Mouse (Mus musculus) embryonic facial prominence, embryonic 13.5 days (tissue): ENCODE measurements at regions not wholly inside any gene's neighbourhood (a gene's known extent, or its start where the extent isn't known, plus 50 kb on each side); places are given as distances from the start of the nearest gene placed in this dataset.
A peak's percentile ranks its signal among the peaks of the same experiment; 100 is the strongest.
"Not testable (repeated sequence)": the region's sequence is repeated elsewhere in the genome, so short reads cannot be mapped to it uniquely, and the experiment has no call there.

Experiments used
- ATAC-seq: fragments of 200-750 bp; cut with Nextera tagmentation; 2 replicates; pipeline ENCODE4 v1.8.0; 2017; ENCODE audit warnings: low read depth; ENCODE audit not compliant: insufficient number of reproducible peaks, insufficient read depth, low FRiP score, low TSS enrichment
- H3K27ac ChIP-seq: fragments of 300-500 bp; sonication (generic); 2 replicates; pipeline ENCODE4 v1.5.1; 2015; ENCODE audit warnings: moderate library complexity, mild to moderate bottlenecking, inconsistent platforms
- H3K27me3 ChIP-seq: fragments of 300-500 bp; sonication (generic); 2 replicates; pipeline ENCODE4 v1.6.1; 2015; ENCODE audit warnings: mild to moderate bottlenecking, inconsistent platforms
- H3K36me3 ChIP-seq: fragments of 300-500 bp; sonication (generic); 2 replicates; pipeline ENCODE4 v1.6.1; 2015; ENCODE audit warnings: mild to moderate bottlenecking, inconsistent platforms
- H3K4me1 ChIP-seq: fragments of 300-500 bp; sonication (generic); 2 replicates; pipeline ENCODE4 v1.6.1; 2015; ENCODE audit warnings: inconsistent platforms
- H3K4me2 ChIP-seq: fragments of 300-500 bp; sonication (generic); 2 replicates; pipeline ENCODE4 v1.6.1; 2015; ENCODE audit warnings: moderate library complexity, mild to moderate bottlenecking, inconsistent platforms
- H3K4me3 ChIP-seq: fragments of 300-500 bp; sonication (generic); 2 replicates; pipeline ENCODE4 v1.5.1; 2015; ENCODE audit warnings: mild to moderate bottlenecking, inconsistent platforms
- H3K9ac ChIP-seq: fragments of 300-500 bp; sonication (generic); 2 replicates; pipeline ENCODE4 v1.6.1; 2015; ENCODE audit warnings: mild to moderate bottlenecking, inconsistent platforms
- H3K9me3 ChIP-seq: fragments of 300-500 bp; sonication (generic); 2 replicates; pipeline ENCODE4 v1.6.1; 2016; ENCODE audit warnings: inconsistent platforms
- WGBS: fragments of 180-500 bp; shearing (Covaris S2); methylation state at CpG from one replicate; pipeline ENCODE4 v1.1.7; 2015; ENCODE audit warnings: mixed read lengths; 5-methylcytosine and 5-hydroxymethylcytosine counted together

GRCm38 (mm10) chr1:13042326-13042725, 1628.4 kb downstream of the A830018L16Rik start:
- ATAC-seq, result no peak
- Histone ChIP-seq H3K4me2 (no peak overlapping the region), H3K36me3 (no peaks in the 10 kb centered on the region), H3K4me1 (no peaks in the 10 kb centered on the region), H3K4me3 (no peak overlapping the region), H3K27ac (no peak overlapping the region), H3K27me3 (no peaks in the 10 kb centered on the region), H3K9me3 (no peaks in the 10 kb centered on the region), H3K9ac (no peak overlapping the region)

GRCm38 (mm10) chr1:13050140-13050775, 1636.4 kb downstream of the A830018L16Rik start:
- WGBS, result 19% methylated on average over 17 of the region's 17 CpGs
- Histone ChIP-seq H3K4me2 (peak overlapping the region; percentile 50), H3K27me3 (peaks cover 16% of the 10 kb centered on the region), H3K27ac (no peak overlapping the region), H3K4me1 (no peaks in the 10 kb centered on the region), H3K9me3 (no peaks in the 10 kb centered on the region), H3K9ac (no peak overlapping the region), H3K36me3 (no peaks in the 10 kb centered on the region), H3K4me3 (peak overlapping the region; percentile 19)
- no peak for ATAC-seq

DNA sequence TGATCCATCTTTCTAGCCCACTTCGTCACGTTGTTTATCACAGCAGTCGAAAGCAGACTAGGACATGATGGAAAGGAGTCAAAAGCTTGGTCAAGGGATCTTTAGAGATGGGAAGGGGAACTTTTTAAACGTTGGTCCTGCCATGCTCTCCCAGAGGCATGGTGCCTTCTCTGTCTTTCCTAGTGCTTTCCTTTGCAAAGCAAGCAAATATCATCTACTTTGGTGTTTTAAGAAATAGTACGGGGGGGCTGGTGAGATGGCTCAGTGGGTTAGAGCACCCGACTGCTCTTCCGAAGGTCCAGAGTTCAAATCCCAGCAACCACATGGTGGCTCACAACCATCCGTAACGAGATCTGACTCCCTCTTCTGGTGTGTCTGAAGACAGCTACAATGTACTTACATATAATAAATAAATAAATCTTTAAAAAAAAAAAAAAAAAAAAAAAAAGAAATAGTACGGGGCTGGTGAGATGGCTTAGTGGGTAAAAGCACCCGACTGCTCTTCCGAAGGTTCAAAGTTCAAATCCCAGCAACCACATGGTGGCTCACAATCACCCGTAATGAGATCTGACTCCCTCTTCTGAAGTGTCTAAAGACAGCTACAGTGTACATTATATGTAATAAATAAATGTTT, 1637.6 kb downstream of the A830018L16Rik start:
- H3K27me3 ChIP-seq, result peaks cover 16% of the 10 kb centered on the region
- H3K4me3 ChIP-seq, H3K9ac ChIP-seq, ATAC-seq, H3K4me1 ChIP-seq, H3K36me3 ChIP-seq, H3K27ac ChIP-seq, H3K4me2 ChIP-seq, H3K9me3 ChIP-seq: not testable (repeated sequence)
- 74% methylated on average over 13 of the region's 13 CpGs for WGBS

DNA sequence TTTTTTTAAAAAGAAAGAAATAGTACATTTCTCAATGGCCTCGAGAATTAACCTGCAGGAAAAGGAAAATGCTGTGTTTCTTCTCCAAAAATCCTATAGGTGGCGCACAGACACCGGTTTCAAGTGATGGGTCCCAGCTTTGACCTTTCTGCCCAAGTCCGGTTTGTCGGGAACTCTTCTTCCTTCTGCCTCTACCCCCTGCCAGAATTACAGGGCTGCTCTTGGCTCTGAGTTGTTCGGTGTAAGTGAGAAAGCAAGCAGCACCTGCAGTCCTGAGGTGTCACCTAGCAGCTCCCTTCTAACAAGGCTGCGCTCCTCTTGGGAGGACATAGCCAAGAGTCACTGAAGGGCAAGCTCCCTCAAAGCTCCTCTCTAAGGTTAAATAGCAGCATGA, 1638.2 kb downstream of the A830018L16Rik start:
- Histone ChIP-seq H3K9ac (no peak overlapping the region), H3K4me1 (no peaks in the 10 kb centered on the region), H3K9me3 (no peaks in the 10 kb centered on the region), H3K4me3 (no peak overlapping the region), H3K27me3 (peaks cover 16% of the 10 kb centered on the region), H3K36me3 (no peaks in the 10 kb centered on the region), H3K27ac (no peak overlapping the region), H3K4me2 (peak overlapping the region; percentile 37)
- WGBS, result 12% methylated on average over 7 of the region's 7 CpGs
- no peak for ATAC-seq

GRCm38 (mm10) chr1:13057741-13058140, 1643.8 kb downstream of the A830018L16Rik start:
- Histone ChIP-seq H3K27ac (no peak overlapping the region), H3K9ac (no peak overlapping the region), H3K4me2 (peak overlapping the region; percentile 40), H3K36me3 (no peaks in the 10 kb centered on the region), H3K4me1 (no peaks in the 10 kb centered on the region), H3K27me3 (no peaks in the 10 kb centered on the region), H3K9me3 (no peaks in the 10 kb centered on the region), H3K4me3 (no peak overlapping the region)
- ATAC-seq, result no peak
- 25% methylated on average over 14 of the region's 14 CpGs for WGBS

DNA sequence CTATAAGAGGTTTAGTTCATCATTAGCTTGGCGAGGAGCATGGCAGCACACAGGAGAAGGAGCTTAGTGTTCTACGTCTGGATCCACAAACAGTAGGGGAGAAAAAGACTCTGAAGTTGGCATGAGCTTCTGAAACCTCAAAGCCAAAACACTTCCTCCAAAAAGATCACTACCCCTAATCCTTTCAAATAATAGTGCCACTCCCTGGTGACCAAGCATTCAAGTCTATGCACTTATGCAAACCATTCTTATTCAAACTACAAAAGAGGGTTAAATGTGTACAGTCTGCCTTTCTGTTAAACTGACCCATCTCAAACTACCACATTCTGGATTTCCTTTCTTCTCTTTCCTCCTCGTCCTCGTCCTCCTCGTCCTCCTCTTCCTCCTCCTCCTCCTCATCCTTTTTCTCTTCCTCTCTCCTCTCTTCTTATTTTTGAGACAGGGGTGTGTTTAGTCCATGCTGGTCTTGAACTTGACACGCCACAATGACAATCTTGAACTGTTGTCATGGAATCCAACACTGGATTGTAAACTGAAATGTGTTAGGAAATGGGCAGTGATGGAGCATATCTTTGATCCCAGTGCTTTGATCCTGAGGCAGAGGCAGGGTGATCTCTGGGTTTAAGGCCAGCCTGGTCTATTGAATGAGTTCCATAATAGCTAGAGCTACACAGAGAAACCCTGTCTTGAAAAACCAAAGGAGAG, 1645.9 kb downstream of the A830018L16Rik start:
- no peak for ATAC-seq
- Histone ChIP-seq H3K4me3 (no peak overlapping the region), H3K9me3 (no peaks in the 10 kb centered on the region), H3K4me1 (no peaks in the 10 kb centered on the region), H3K27me3 (no peaks in the 10 kb centered on the region), H3K36me3 (no peaks in the 10 kb centered on the region), H3K27ac (no peak overlapping the region), H3K4me2 (no peak overlapping the region), H3K9ac (no peak overlapping the region)
- 76% methylated on average over 6 of the region's 6 CpGs for WGBS
